Mouse (Mus musculus): Measurements from ENCODE around the gene Paf1.

DNA sequence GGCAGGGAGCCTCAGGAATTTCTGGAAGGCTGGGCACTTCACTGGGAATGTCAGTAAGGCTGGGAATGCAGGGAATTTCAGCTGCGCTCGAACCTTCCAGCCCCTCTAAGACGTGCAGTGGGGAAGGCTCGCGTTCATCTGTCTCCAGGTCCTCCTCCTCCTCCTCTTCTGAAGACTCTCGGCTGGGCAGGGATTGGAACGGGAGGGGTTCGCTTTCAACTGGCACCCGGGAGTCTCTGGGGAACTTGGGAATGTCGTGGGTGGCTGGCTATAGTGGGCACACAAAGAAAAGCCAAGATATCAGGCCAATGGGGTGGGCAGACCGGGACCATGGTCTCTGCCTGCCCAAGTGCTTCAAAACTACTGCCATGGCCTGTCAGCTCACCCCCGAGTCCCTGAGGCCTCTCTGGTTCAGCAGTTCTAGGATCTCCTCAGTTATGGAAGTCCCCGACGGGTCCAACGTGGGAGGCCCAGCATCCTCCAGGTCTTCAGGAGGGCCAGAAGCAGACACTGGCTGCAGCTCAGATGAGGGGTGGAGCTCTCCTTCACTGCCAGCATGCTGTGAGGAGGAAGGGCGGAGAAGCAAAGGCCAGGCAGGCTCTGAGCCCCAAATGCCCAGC lies 30.2 kb upstream of the Paf1 start:
- TF ChIP-seq CTCF (conservative IDR thresholded peaks at IDR 0.05; ENCODE audit: low read length) (no peak), POU5F1 (IDR thresholded peaks at IDR 0.05; ENCODE audit: borderline replicate concordance, low read length) (no peak)
